Mouse (Mus musculus) intestine, postnatal 0 days (tissue): ENCODE measurements around the gene Chil4. TPM values are rescaled to one million over a fixed set of nuclear protein-coding genes. Genes with fewer than 3 reads are reported as not detected.
"Not testable (repeated sequence)": the region's sequence is repeated elsewhere in the genome, so short reads cannot be mapped to it uniquely, and the experiment has no call there.

Source experiments
- ATAC-seq: fragments of 200-750 bp; cut with Nextera tagmentation; 2 replicates; pipeline ENCODE4 v1.8.0; 2017; ENCODE audit warnings: mild to moderate bottlenecking, moderate TSS enrichment, moderate library complexity
- H3K27ac ChIP-seq: fragments of 300-500 bp; sonication (generic); 2 replicates; pipeline ENCODE4 v1.5.1; 2014; ENCODE audit warnings: mild to moderate bottlenecking, low read depth, low read length, moderate library complexity
- H3K27me3 ChIP-seq: fragments of 300-500 bp; sonication (generic); replicated peaks from 2 replicates; pipeline ENCODE4 v1.6.1; 2014; ENCODE audit warnings: low read length, mixed read lengths; ENCODE audit not compliant: control insufficient read depth, insufficient read depth
- H3K36me3 ChIP-seq: fragments of 300-500 bp; sonication (generic); 2 replicates; pipeline ENCODE4 v1.6.1; 2014; ENCODE audit warnings: mild to moderate bottlenecking, moderate library complexity; ENCODE audit not compliant: control insufficient read depth, insufficient read depth
- H3K4me1 ChIP-seq: fragments of 300-500 bp; sonication (generic); replicated peaks from 2 replicates; pipeline ENCODE4 v1.6.1; 2014; ENCODE audit warnings: antibody characterized with exemption, low read length, mixed read lengths; ENCODE audit not compliant: control insufficient read depth, insufficient read depth
- H3K4me2 ChIP-seq: fragments of 300-500 bp; sonication (generic); replicated peaks from 2 replicates; pipeline ENCODE4 v1.6.1; 2014; ENCODE audit warnings: low read depth, mild to moderate bottlenecking, moderate library complexity
- H3K4me3 ChIP-seq: fragments of 300-500 bp; sonication (generic); 2 replicates; pipeline ENCODE4 v1.5.1; 2014; ENCODE audit warnings: low read depth, low read length
- H3K9ac ChIP-seq: fragments of 300-500 bp; sonication (generic); 2 replicates; pipeline ENCODE4 v1.6.1; 2014; ENCODE audit warnings: mild to moderate bottlenecking, low read depth, low read length
- H3K9me3 ChIP-seq: fragments of 300-500 bp; sonication (generic); 2 replicates; pipeline ENCODE4 v1.6.1; 2016; ENCODE audit warnings: mixed run types; ENCODE audit not compliant: control insufficient read depth
- CTCF ChIP-seq: sonication (generic); IDR thresholded peaks from 2 replicates; pipeline ENCODE4 v1.5.1; 2016; ENCODE audit warnings: low read depth, mild to moderate bottlenecking, control low read depth, antibody characterized with exemption, moderate library complexity
- WGBS: fragments of 180-500 bp; shearing (Covaris S2); extraction: QIAGEN DNeasy Blood & Tissue Kit; methylation state at CpG from one replicate; pipeline ENCODE4 v1.1.7; 2014; 5-methylcytosine and 5-hydroxymethylcytosine counted together
- polyA plus RNA-seq: library from polyadenylated mRNA; unstranded; fragments of >200 nt; fragmentation: Nextera tagmentation; extraction: Ambion mirVana; gene quantifications from 2 replicates; pipeline ENCODE4 v1.2.1, GENCODE M21; 2015

The Chil4 gene
- not detected in 2 replicates for polyA plus RNA-seq

GRCm38 (mm10) chr3:106219407-106219806 lies at the start of gene Chil4:
TSS of gene Chil4 (minus strand) at chr3:106219507.
- H3K9me3 ChIP-seq, result no peaks in the 10 kb centered on the region
- H3K27me3 ChIP-seq, result no peaks in the 10 kb centered on the region
- no peak within 1 kb of the TSS for H3K4me3 ChIP-seq
- no peaks in the 10 kb centered on the region for H3K4me1 ChIP-seq
- H3K9ac ChIP-seq, result no peak within 1 kb of the TSS
- no peak for ATAC-seq
- no peak for TF ChIP-seq CTCF
- H3K4me2 ChIP-seq, result no peak within 1 kb of the TSS
- WGBS, result 89% methylated on average over 2 of the region's 2 CpGs
- no peaks in the 10 kb centered on the region for H3K36me3 ChIP-seq
- no peak within 1 kb of the TSS for H3K27ac ChIP-seq

- Histone ChIP-seq H3K27me3 (no peaks in the 10 kb centered on the region), H3K4me1 (no peaks in the 10 kb centered on the region), H3K9me3 (no peaks in the 10 kb centered on the region; the same call in 1 of the 2 replicates), H3K4me2 (no peak overlapping the region), H3K36me3 (no peaks in the 10 kb centered on the region), H3K9ac (no peak overlapping the region), H3K27ac (no peak overlapping the region), H3K4me3 (no peak overlapping the region)
- no peak for ATAC-seq
- 80% methylated on average over 2 of the region's 2 CpGs for WGBS
- TF ChIP-seq CTCF, result no peak
Observed at GRCm38 (mm10) chr3:106265854-106266253, 46.5 kb upstream of the Chil4 start.

GRCm38 (mm10) chr3:106264854-106265253 lies 45.5 kb upstream of the Chil4 start:
- ATAC-seq, result no peak
- Histone ChIP-seq H3K27ac (no peak overlapping the region), H3K4me2 (no peak overlapping the region), H3K36me3 (no peaks in the 10 kb centered on the region), H3K27me3 (no peaks in the 10 kb centered on the region), H3K9ac (no peak overlapping the region), H3K9me3 (no peaks in the 10 kb centered on the region; the same call in 1 of the 2 replicates), H3K4me3 (no peak overlapping the region), H3K4me1 (no peaks in the 10 kb centered on the region)
- no peak for TF ChIP-seq CTCF

GRCm38 (mm10) chr3:106257076-106257475 lies 37.8 kb upstream of the Chil4 start:
- 85% methylated on average over 11 of the region's 11 CpGs for WGBS
- not testable (repeated sequence) for H3K27ac ChIP-seq, ATAC-seq

GRCm38 (mm10) chr3:106252719-106253118 lies 33.4 kb upstream of the Chil4 start:
- H3K9ac ChIP-seq, result no peak overlapping the region
- no peak overlapping the region for H3K4me3 ChIP-seq
- H3K9me3 ChIP-seq, result peaks cover 30% of the 10 kb centered on the region
- no peak for ATAC-seq
- no peaks in the 10 kb centered on the region for H3K36me3 ChIP-seq
- H3K27ac ChIP-seq, result no peak overlapping the region
- H3K4me1 ChIP-seq, result no peaks in the 10 kb centered on the region
- no peak for TF ChIP-seq CTCF
- no peak overlapping the region for H3K4me2 ChIP-seq
- no peaks in the 10 kb centered on the region for H3K27me3 ChIP-seq
- WGBS, result 78% methylated on average over 6 of the region's 6 CpGs

More at GRCm38 (mm10) chr3:106257076-106257475, 37.8 kb upstream of the Chil4 start:
- not testable (repeated sequence) for H3K36me3 ChIP-seq, H3K9ac ChIP-seq, H3K4me1 ChIP-seq, H3K27me3 ChIP-seq, H3K4me3 ChIP-seq, H3K4me2 ChIP-seq
- H3K9me3 ChIP-seq, result peaks cover 28% of the 10 kb centered on the region

GRCm38 (mm10) chr3:106250763-106251399 lies 31.6 kb upstream of the Chil4 start:
- H3K27ac ChIP-seq, H3K36me3 ChIP-seq, ATAC-seq, H3K4me1 ChIP-seq, H3K9ac ChIP-seq, H3K4me3 ChIP-seq, H3K27me3 ChIP-seq, H3K4me2 ChIP-seq: not testable (repeated sequence)
- H3K9me3 ChIP-seq, result peaks cover 27% of the 10 kb centered on the region
- WGBS, result 74% methylated on average over 5 of the region's 5 CpGs

- not testable (repeated sequence) for H3K4me2 ChIP-seq, H3K9ac ChIP-seq, H3K36me3 ChIP-seq, H3K27ac ChIP-seq, H3K27me3 ChIP-seq, H3K4me3 ChIP-seq, H3K4me1 ChIP-seq, ATAC-seq
- H3K9me3 ChIP-seq, result peaks cover 21% of the 10 kb centered on the region
- 84% methylated on average over 9 of the region's 9 CpGs for WGBS
Observed at GRCm38 (mm10) chr3:106247369-106247768, 28.1 kb upstream of the Chil4 start.

GRCm38 (mm10) chr3:106240210-106240609 lies 20.9 kb upstream of the Chil4 start:
- peaks cover 19% of the 10 kb centered on the region; the same call in 1 of the 2 replicates for H3K9me3 ChIP-seq
- not testable (repeated sequence) for H3K27me3 ChIP-seq, H3K4me3 ChIP-seq, H3K27ac ChIP-seq, H3K4me1 ChIP-seq, ATAC-seq, H3K36me3 ChIP-seq, H3K9ac ChIP-seq, H3K4me2 ChIP-seq
- 80% methylated on average over 1 of the region's 1 CpGs for WGBS
